Mouse (Mus musculus) heart, adult 2 months (tissue): ENCODE data around the gene Macrod1.

ENCODE experiments used
- CTCF ChIP-seq: fragments of 200-600 bp; IDR thresholded peaks from 2 replicates; pipeline ENCODE4 v1.8.1; 2022; ENCODE audit warnings: antibody characterized with exemption, mild to moderate bottlenecking, moderate library complexity
- POLR2A ChIP-seq: fragments of 200-500 bp; IDR thresholded peaks from 2 replicates; pipeline ENCODE4 v1.6.1; 2011; ENCODE audit warnings: mild to moderate bottlenecking, low read depth, low read length, control low read depth; ENCODE audit not compliant: insufficient read depth

DNA sequence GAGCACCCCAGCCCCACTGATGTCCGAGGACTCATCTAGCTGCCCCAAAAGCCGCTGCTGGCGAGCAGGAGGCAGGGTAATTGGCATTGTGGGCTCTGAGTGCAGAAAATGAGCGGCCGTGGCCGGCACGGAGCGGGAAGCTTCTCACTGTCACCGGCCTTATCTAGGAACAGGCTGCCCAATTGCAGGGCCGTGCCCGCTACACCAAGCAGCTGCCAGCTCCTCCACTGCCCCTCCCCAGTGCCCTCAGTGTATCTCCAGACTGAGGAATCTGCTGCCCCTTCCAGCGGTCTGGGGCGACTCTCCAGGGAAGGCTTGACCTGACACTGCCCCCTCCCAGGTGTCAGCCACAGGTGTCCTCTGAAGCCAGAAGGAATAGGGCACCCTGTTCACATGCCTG lies 89.8 kb downstream of the Macrod1 start:
- TF ChIP-seq CTCF, result no peak
- no peak for TF ChIP-seq POLR2A
